Mouse (Mus musculus) retina, postnatal 1 day (tissue): ENCODE measurements around the gene Crot.

Experiments used
- DNase-seq: peaks from one replicate; pipeline ENCODE4 v3.0.0-alpha.2; 2012

Gene Crot

GRCm38 (mm10) chr5:8995966-8996685 is 998 bp downstream of the Crot start:
- peak; percentile 26 for DNase-seq

GRCm38 (mm10) chr5:8991626-8992025 is 5.5 kb downstream of the Crot start:
- DNase-seq: peak; percentile 36

GRCm38 (mm10) chr5:8990526-8990925 is 6.6 kb downstream of the Crot start:
- no peak for DNase-seq

GRCm38 (mm10) chr5:8987925-8988324 is 9.2 kb downstream of the Crot start:
- DNase-seq: no peak

- no peak for DNase-seq
Measured at GRCm38 (mm10) chr5:8985470-8985869, 11.7 kb downstream of the Crot start.

- no peak for DNase-seq
Measured at GRCm38 (mm10) chr5:8974721-8975120, 22.4 kb downstream of the Crot start.

- no peak for DNase-seq
Measured at GRCm38 (mm10) chr5:8972355-8972754, 24.8 kb downstream of the Crot start.

- DNase-seq: no peak
Measured at GRCm38 (mm10) chr5:8970694-8971093, 26.4 kb downstream of the Crot start.

GRCm38 (mm10) chr5:8964487-8964886 is 32.6 kb downstream of the Crot start:
- DNase-seq: no peak

GRCm38 (mm10) chr5:8960534-8960933 is 36.6 kb downstream of the Crot start:
- peak; percentile 24 for DNase-seq

GRCm38 (mm10) chr5:8955544-8955943 is 41.6 kb downstream of the Crot start:
- no peak for DNase-seq

- no peak for DNase-seq
Measured at GRCm38 (mm10) chr5:8953660-8954059, 43.5 kb downstream of the Crot start.

GRCm38 (mm10) chr5:8947423-8948110 is 49.6 kb downstream of the Crot start:
- DNase-seq: peak; percentile 76

- DNase-seq: no peak
Measured at GRCm38 (mm10) chr5:8943836-8944235, 53.3 kb downstream of the Crot start.

GRCm38 (mm10) chr5:8941266-8941665 is 55.9 kb downstream of the Crot start:
- DNase-seq: peak; percentile 31

- no peak for DNase-seq
Measured at GRCm38 (mm10) chr5:8937965-8938364, 59.2 kb downstream of the Crot start.

GRCm38 (mm10) chr5:8928440-8928839 is 68.7 kb downstream of the Crot start:
- DNase-seq: no peak

- no peak for DNase-seq
Measured at GRCm38 (mm10) chr5:8917069-8917468, 80.1 kb downstream of the Crot start.

GRCm38 (mm10) chr5:8916400-8916799 is 80.7 kb downstream of the Crot start:
- DNase-seq: no peak
